Mouse (Mus musculus): ENCODE measurements around the gene Mbnl1.

Mbnl1 gene

GRCm38 (mm10) chr3:60569781-60570180 lies 97.2 kb downstream of the Mbnl1 start:
- no peak for DNase-seq (ENCODE audit: low read depth)

DNA sequence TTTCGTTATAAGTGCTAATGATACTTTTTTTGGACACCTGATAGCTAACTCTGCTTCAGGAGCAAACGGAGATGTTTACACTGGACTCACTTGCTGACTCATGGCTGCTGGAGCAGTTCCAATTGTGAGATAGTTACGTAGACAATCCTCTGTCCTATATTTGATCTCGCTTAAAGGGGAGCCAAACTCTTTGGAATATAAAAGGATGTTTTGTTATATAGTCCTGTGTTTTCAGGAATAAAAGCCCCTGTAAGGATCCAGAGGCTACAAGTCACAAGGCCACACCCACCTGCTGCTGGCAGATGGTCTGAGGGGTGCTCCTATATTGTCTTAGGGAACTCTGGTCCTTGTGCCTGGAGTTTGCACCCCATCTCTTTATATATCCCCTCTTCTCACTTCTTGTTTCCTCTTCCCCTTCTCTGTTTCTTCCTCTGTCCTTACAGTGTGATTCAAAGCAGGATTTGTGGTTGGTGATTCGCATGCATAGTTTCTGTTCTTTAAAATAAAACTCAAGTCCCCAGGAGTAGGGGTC lies 97.9 kb downstream of the Mbnl1 start:
- peak; percentile 77 for DNase-seq (ENCODE audit: low read depth)

GRCm38 (mm10) chr3:60571493-60571892 lies 98.9 kb downstream of the Mbnl1 start:
- DNase-seq (ENCODE audit: low read depth), result no peak

DNA sequence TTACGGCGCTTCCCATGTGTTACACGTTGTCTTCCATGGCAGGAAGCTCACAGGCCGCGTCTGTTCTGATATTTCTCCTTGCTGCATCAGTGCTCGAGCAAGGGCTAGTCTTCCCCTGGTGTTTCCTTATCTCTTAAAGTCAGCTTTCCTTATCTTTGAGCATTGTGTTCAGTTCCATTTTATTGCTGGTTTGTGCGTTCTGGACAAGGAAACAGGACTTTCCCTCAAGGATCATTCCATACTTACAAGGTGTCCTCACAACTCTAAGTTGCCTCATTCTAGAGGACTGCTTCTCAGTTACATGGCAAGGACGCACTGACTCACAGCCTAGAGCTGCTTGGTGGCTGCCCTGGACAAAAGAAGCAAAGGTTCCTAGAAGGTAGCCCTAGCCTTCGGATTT lies 101.6 kb downstream of the Mbnl1 start:
- peak; percentile 55 for DNase-seq (ENCODE audit: low read depth)

DNA sequence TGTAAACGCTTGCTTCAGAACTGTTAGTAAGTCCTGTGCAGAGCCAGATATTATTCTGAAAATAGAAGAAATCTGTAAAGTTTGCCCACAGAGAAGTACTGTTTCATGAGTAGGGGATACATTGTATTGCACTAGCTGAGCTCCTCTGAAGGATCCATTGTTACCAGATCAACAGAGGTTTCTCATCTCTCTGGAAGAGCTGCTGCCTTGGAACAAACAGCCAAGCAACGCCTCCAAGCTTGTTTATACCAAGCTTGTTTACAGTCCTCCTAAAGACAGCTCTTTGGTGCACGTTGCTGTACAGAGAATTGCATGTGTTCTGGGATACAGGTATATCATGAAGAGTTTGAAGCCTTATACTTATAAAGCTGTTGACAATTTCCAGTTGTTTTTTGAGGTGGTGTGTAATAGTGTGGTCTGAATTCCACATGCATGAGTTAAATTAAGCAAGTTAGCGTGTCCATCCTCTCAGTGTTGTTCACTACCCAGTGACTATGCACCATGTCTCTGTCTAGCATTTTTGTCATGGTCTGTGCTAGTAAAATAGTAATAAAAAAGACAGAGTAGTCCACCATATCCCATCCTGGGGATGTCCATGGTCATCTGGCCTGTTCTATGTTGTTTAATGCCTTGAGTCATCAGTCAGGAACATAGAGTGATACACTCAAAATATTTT lies 102.4 kb downstream of the Mbnl1 start:
- DNase-seq (ENCODE audit: low read depth), result no peak

GRCm38 (mm10) chr3:60575945-60576344 lies 103.3 kb downstream of the Mbnl1 start:
- no peak for DNase-seq (ENCODE audit: low read depth)

GRCm38 (mm10) chr3:60576366-60577046 lies 103.9 kb downstream of the Mbnl1 start:
- no peak for DNase-seq (ENCODE audit: low read depth)

GRCm38 (mm10) chr3:60579880-60580279 lies 107.2 kb downstream of the Mbnl1 start:
- DNase-seq (ENCODE audit: low read depth), result no peak

GRCm38 (mm10) chr3:60580699-60581098 lies 108.1 kb downstream of the Mbnl1 start:
- no peak for DNase-seq (ENCODE audit: low read depth)

DNA sequence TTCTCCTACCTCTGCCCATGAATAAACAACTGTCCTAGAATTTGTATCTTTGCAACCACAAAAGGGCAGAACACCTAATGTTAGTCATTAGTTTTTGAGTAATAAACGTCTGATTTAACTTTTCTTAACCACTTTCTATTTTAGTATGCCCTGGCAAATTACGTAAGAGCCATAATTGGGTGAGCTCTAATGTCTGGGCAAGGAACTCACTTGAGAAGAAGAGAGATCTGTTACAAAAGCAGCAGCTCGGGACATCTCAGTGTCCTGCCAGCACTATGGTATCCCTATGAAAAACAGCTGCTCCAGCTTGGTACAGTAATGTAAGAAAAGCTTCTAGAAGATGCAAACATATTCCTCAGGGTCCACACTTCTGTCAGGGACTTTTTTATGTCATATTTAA lies 109.5 kb downstream of the Mbnl1 start:
- no peak for DNase-seq (ENCODE audit: low read depth)

GRCm38 (mm10) chr3:60582620-60583019 lies 110.0 kb downstream of the Mbnl1 start:
- no peak for DNase-seq (ENCODE audit: low read depth)

- DNase-seq (ENCODE audit: low read depth), result no peak
Measured at GRCm38 (mm10) chr3:60584704-60585103, 112.1 kb downstream of the Mbnl1 start.

GRCm38 (mm10) chr3:60586046-60586445 lies 113.4 kb downstream of the Mbnl1 start:
- no peak for DNase-seq (ENCODE audit: low read depth)

GRCm38 (mm10) chr3:60587149-60587548 lies 114.5 kb downstream of the Mbnl1 start:
- no peak for DNase-seq (ENCODE audit: low read depth)

DNA sequence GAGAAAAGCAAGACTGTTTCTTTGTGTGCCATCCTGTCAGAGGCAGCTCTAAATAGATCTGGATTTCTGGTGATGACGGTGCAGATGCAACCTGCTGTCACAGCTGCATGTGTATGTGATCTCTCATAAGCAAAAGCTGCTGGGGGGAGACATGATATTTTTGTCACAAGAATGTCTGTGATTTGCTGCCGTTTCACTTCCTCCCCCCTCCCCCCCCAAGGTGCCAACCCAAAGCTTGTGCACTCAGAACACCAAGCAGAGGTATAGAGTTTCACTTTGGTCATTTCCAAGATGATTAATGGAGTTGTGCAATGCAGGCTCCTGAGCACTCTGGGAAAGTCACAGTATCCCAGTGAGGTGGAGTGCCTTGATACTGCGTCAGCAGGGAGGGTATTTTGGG lies 116.7 kb downstream of the Mbnl1 start:
- DNase-seq (ENCODE audit: low read depth), result no peak

- DNase-seq (ENCODE audit: low read depth), result no peak
Measured at GRCm38 (mm10) chr3:60595606-60596005, 123.0 kb downstream of the Mbnl1 start.

- DNase-seq (ENCODE audit: low read depth), result no peak
Measured at GRCm38 (mm10) chr3:60596985-60597384, 124.4 kb downstream of the Mbnl1 start.

GRCm38 (mm10) chr3:60601686-60602085 lies 129.1 kb downstream of the Mbnl1 start:
- peak; percentile 73 for DNase-seq (ENCODE audit: low read depth)

DNA sequence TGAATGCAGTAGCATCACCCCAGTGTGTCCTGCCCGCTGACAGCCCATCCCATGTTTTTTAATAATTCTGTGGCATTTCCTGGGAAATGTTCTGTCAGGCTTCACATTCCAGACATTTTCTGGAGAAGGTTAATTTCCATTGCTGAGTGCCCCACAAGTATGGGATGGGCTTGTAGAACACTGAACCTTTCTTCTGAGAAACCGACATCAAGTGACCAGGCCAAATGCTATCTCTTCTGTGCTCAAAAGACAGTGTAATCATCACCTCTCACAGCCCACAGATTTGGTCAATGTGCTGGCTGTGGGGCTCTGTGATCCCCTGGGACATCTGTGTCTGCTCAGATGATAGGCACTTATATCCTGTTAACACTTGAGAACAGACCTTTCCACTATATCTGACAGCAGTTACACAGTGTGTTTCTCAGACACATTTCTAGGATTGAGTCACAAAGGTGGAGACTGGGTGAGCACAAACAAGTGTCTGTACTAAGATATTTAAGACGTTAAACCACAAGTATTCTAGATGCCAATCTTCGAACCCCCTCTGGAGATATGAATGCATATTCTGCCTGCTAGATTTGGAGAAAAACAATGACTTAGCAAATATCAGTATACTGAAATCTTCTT lies 130.4 kb downstream of the Mbnl1 start:
- peak; percentile 91 for DNase-seq (ENCODE audit: low read depth)

GRCm38 (mm10) chr3:60603637-60604036 lies 131.0 kb downstream of the Mbnl1 start:
- DNase-seq (ENCODE audit: low read depth), result no peak

DNA sequence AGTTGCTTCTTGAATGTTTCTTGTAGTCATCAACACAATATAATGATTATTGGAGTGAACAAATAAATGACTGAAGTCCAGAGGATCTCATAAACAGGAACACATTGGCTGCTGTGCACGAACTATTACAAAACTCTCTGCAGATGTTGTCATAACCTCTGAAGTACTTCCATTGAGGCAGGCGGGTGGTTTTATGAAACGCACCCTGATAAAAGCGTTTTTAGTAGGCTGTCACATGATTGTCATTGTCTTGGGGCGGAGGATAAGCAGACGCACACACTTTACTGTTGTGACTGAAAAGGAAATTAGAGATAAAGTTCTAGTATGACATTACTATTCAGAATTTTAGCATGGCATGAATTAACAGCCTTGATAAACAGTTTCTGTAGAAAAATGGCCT lies 131.6 kb downstream of the Mbnl1 start:
- DNase-seq (ENCODE audit: low read depth), result peak; percentile 68

DNA sequence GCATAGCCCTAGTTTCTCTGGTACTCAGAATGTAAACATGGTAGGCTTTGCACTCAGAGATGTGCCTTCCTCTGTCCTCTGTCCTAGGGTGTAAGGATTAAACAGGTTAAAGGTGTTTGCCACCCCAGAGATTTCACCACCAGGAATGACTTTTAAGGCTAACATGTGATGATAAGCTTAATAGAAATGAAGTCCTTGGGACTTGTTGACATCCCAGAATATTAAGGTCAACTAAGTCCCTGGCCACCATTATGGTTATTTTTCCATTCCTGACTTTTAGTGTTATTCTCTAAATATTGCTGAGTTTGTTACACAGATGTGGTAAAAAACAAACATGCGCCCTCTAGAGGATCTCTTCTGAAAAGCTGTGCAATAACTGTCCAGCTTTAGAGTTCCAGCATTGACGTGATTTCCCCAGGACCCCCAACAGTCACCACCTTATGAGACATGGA lies 136.3 kb downstream of the Mbnl1 start:
- no peak for DNase-seq (ENCODE audit: low read depth)

GRCm38 (mm10) chr3:60611839-60612238 lies 139.2 kb downstream of the Mbnl1 start:
- DNase-seq (ENCODE audit: low read depth), result peak; percentile 63

Measured in c-Kit-positive CD71-positive TER-119-negative erythroid progenitor cells, embryonic 14.5 days (primary cell).